Mouse (Mus musculus) liver, embryonic 16.5 days (tissue): ENCODE data around the gene Trabd2b. TPM values are rescaled to one million over a fixed set of nuclear protein-coding genes. Genes with fewer than 3 reads are reported as not detected.

Source experiments
- ATAC-seq: fragments of 200-750 bp; cut with Nextera tagmentation; 2 replicates; pipeline ENCODE4 v1.8.0; 2017; ENCODE audit warnings: low read depth, mild to moderate bottlenecking, moderate number of reproducible peaks, moderate library complexity
- H3K27ac ChIP-seq: fragments of 300-500 bp; sonication (generic); 2 replicates; pipeline ENCODE4 v1.5.1; 2014; ENCODE audit warnings: mild to moderate bottlenecking, low read length
- H3K27me3 ChIP-seq: fragments of 300-500 bp; sonication (generic); 2 replicates; pipeline ENCODE4 v1.6.1; 2014; ENCODE audit warnings: low read depth, low read length, mixed read lengths; ENCODE audit not compliant: control insufficient read depth, insufficient read depth
- H3K36me3 ChIP-seq: fragments of 300-500 bp; sonication (generic); 2 replicates; pipeline ENCODE4 v1.6.1; 2014; ENCODE audit warnings: mild to moderate bottlenecking; ENCODE audit not compliant: control insufficient read depth, insufficient read depth
- H3K4me1 ChIP-seq: fragments of 300-500 bp; sonication (generic); 2 replicates; pipeline ENCODE4 v1.6.1; 2014; ENCODE audit warnings: low read depth, low read length, mixed read lengths; ENCODE audit not compliant: control insufficient read depth
- H3K4me2 ChIP-seq: fragments of 300-500 bp; sonication (generic); 2 replicates; pipeline ENCODE4 v1.6.1; 2014; ENCODE audit warnings: low read depth, low read length, mixed read lengths
- H3K4me3 ChIP-seq: fragments of 300-500 bp; sonication (generic); 2 replicates; pipeline ENCODE4 v1.5.1; 2014; ENCODE audit warnings: low read depth, mild to moderate bottlenecking, low read length
- H3K9ac ChIP-seq: fragments of 300-500 bp; sonication (generic); 2 replicates; pipeline ENCODE4 v1.6.1; 2014; ENCODE audit warnings: low read depth, low read length
- H3K9me3 ChIP-seq: fragments of 300-500 bp; sonication (generic); replicated peaks from 2 replicates; pipeline ENCODE4 v1.6.1; 2016; ENCODE audit warnings: low read length; ENCODE audit not compliant: control insufficient read depth
- WGBS: fragments of 180-500 bp; shearing (Covaris S2); extraction: QIAGEN DNeasy Blood & Tissue Kit; methylation state at CpG from one replicate; pipeline ENCODE4 v1.1.7; 2014; ENCODE audit not compliant: insufficient replicate concordance; 5-methylcytosine and 5-hydroxymethylcytosine counted together
- polyA plus RNA-seq: library from polyadenylated mRNA; unstranded; fragments of >200 nt; fragmentation: Nextera tagmentation; extraction: Ambion mirVana; gene quantifications from 2 replicates; pipeline ENCODE4 v1.2.1, GENCODE M21; 2015

Trabd2b gene
- polyA plus RNA-seq, 1 experiment from 2014 or later, result 0.12 TPM

- Histone ChIP-seq H3K27me3 (no peaks in the 10 kb centered on the region), H3K27ac (no peak overlapping the region), H3K36me3 (no peaks in the 10 kb centered on the region), H3K4me2 (no peak overlapping the region), H3K9me3 (no peaks in the 10 kb centered on the region), H3K4me1 (no peaks in the 10 kb centered on the region), H3K4me3 (no peak overlapping the region), H3K9ac (no peak overlapping the region)
- 68% methylated on average over 2 of the region's 2 CpGs for WGBS
- no peak for ATAC-seq
Observed at GRCm38 (mm10) chr4:114369591-114369990, 36.9 kb upstream of the Trabd2b start.

DNA sequence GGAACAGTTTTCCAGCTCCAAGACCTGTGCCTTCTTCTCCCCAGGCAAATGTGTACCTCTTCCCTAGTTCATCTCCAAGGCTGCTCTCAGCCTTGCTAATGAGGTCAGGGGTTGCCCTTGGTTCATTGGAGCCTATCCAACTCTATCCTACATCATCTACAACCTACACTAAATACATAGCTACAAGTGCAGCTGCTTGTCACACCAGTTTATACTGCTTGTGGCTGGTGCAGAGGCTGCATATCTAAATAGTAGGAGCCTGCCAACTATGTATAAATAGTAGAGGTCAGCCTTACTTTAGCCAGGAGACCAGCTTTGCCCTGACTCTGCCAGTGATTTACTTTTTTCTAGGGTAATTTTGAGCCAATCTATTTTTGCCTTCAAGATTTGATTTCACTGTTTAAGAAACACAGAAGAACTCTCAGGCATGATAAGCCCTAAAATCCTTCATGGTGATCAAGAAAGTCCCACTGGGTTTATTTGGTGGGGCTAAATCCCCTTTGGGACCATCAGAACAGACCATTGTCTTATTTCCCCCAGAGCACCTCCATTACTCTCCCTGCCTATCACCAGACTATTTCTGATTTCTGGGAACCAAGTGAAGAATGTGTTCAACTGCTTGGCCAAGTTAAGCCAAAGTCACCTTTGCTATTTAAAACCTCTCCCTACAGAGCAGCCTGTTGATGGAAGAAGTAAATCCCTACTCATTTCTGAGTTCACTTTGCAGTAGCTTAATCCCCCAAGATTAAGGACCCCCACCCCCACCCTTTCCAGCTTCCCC, 35.4 kb upstream of the Trabd2b start:
- Histone ChIP-seq H3K4me3 (no peak overlapping the region), H3K9me3 (no peaks in the 10 kb centered on the region), H3K4me2 (no peak overlapping the region), H3K4me1 (no peaks in the 10 kb centered on the region), H3K9ac (no peak overlapping the region), H3K27me3 (no peaks in the 10 kb centered on the region), H3K27ac (no peak overlapping the region), H3K36me3 (no peaks in the 10 kb centered on the region)
- ATAC-seq, result no peak

DNA sequence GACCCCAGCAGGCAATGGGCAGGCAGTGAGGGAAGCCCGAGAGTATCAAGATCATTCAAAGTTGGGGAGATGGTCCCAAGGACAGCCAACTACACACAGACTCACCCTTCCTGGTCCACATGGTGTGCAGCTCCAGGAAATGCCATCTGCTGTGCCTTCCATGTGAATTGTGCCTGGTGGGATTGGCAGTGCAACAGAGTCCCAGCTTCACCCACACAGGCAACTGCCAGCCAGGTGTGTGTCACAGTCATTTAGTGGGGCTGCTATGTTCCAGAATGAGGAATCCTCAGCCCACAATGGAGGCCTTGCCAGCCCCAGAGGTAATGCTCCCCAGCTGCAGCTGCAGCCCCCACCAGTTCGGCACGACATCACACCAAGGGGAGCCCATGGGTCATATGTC, 33.8 kb upstream of the Trabd2b start:
- Histone ChIP-seq H3K4me3 (no peak overlapping the region), H3K27ac (no peak overlapping the region), H3K36me3 (no peaks in the 10 kb centered on the region), H3K4me2 (no peak overlapping the region), H3K9me3 (no peaks in the 10 kb centered on the region), H3K4me1 (no peaks in the 10 kb centered on the region), H3K9ac (no peak overlapping the region), H3K27me3 (no peaks in the 10 kb centered on the region)
- no peak for ATAC-seq
- 71% methylated on average over 3 of the region's 3 CpGs for WGBS

DNA sequence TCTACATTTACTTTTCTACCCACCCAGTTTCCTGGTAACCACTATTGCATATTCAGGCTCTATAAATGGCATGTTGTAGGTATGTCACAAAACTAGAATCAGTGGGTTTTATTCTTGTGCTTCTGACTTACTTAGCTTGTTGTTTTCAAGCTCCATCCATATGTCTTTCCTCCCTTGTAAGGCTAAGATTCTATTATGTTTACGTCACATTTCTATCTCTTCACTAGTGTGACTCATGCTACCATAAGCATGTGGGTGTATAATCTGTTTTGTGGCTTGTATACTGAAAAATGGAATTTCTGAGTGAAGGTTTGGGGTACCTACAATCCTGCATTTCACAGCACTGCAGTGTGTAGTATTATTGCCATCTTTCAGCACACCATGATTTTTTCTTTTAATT, 32.2 kb upstream of the Trabd2b start:
- Histone ChIP-seq H3K9me3 (no peaks in the 10 kb centered on the region), H3K9ac (no peak overlapping the region), H3K27ac (no peak overlapping the region), H3K4me2 (no peak overlapping the region), H3K4me1 (no peaks in the 10 kb centered on the region), H3K36me3 (no peaks in the 10 kb centered on the region), H3K4me3 (no peak overlapping the region), H3K27me3 (no peaks in the 10 kb centered on the region)
- no peak for ATAC-seq
- WGBS, result 73% methylated on average over 1 of the region's 1 CpGs

DNA sequence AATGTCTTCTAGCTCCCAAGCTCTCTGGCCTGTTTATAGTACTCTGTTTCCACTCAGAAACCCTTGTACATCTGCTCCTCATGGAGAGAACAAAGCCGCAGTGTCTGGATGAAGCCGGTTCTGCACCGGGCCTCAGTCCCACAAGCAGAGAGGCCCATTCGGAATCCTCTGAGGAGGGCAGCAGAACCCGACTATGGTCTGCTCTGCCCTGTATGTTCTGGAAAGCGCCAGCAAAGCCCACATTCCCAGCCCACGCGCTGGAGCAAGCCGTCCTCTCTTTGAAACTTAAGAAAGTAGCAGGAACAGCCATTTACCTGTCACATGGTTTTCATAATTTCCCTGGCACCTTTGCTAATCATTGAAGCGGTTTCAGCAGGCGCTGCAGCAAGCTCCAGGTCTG, 29.0 kb upstream of the Trabd2b start:
- H3K4me1 ChIP-seq, result no peaks in the 10 kb centered on the region
- H3K36me3 ChIP-seq, result no peaks in the 10 kb centered on the region
- H3K4me3 ChIP-seq, result no peak overlapping the region
- no peaks in the 10 kb centered on the region for H3K27me3 ChIP-seq
- 66% methylated on average over 11 of the region's 11 CpGs for WGBS
- no peak overlapping the region for H3K9ac ChIP-seq
- ATAC-seq, result no peak
- no peak overlapping the region for H3K27ac ChIP-seq
- no peaks in the 10 kb centered on the region for H3K9me3 ChIP-seq
- H3K4me2 ChIP-seq, result no peak overlapping the region

DNA sequence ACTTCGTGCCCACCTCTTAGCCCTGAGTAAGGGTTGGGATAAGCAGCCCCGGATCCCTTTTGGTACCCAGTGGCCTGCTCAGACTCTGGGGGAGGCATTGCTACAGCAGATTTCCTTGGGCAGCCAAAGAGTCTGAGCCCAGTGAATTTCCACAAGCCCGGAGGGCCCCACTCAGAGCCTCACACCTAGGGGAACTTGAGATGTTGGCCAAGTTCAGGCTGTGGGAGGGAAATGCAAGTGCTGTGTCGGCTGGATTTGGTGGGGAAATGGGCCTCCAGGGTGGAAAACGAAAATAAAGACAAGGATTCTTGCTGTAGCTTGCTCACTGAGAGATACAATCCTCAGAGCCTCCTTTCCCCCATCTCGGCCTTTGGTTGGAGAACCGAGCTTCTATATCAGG, 28.0 kb upstream of the Trabd2b start:
- no peak overlapping the region for H3K4me3 ChIP-seq
- H3K27me3 ChIP-seq, result no peaks in the 10 kb centered on the region
- no peak overlapping the region for H3K27ac ChIP-seq
- no peak for ATAC-seq
- 50% methylated on average over 7 of the region's 7 CpGs for WGBS
- no peak overlapping the region for H3K4me2 ChIP-seq
- no peaks in the 10 kb centered on the region for H3K36me3 ChIP-seq
- H3K9ac ChIP-seq, result no peak overlapping the region
- no peaks in the 10 kb centered on the region for H3K4me1 ChIP-seq
- no peaks in the 10 kb centered on the region for H3K9me3 ChIP-seq

DNA sequence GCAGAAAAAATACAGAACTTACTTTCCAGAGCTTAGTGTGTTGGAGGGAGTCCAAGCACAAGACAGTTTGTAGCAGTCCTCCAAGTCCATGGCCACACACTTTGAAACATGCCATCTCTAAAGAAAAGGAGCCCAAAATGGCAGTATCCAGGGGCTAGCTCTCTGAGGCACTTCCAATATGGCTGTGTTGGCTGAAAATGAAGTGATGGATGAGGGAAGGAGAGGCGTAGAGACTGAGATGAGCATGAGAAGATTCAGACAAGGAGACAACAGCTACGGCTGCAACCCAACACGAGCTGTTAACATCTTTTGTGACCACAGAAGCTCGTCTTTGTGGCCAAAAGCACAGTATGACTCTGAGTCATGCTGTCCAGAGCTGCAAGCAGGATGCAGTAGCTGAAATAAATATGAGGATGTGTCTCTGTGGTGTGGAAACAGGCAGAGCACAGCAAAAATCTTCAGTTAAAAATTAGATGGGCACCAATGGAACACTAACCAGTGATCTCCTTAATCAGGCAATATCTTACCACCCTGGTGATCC, 27.0 kb upstream of the Trabd2b start:
- 54% methylated on average over 4 of the region's 4 CpGs for WGBS
- Histone ChIP-seq H3K9ac (no peak overlapping the region), H3K9me3 (no peaks in the 10 kb centered on the region), H3K4me1 (no peaks in the 10 kb centered on the region), H3K27me3 (no peaks in the 10 kb centered on the region), H3K4me2 (no peak overlapping the region), H3K27ac (no peak overlapping the region), H3K36me3 (no peaks in the 10 kb centered on the region), H3K4me3 (no peak overlapping the region)
- ATAC-seq, result no peak

- ATAC-seq, result no peak
- H3K4me1 ChIP-seq, result no peaks in the 10 kb centered on the region
- no peaks in the 10 kb centered on the region for H3K27me3 ChIP-seq
- H3K27ac ChIP-seq, result no peak overlapping the region
- no peak overlapping the region for H3K9ac ChIP-seq
- no peak overlapping the region for H3K4me3 ChIP-seq
- H3K36me3 ChIP-seq, result no peaks in the 10 kb centered on the region
- H3K9me3 ChIP-seq, result no peaks in the 10 kb centered on the region
- no peak overlapping the region for H3K4me2 ChIP-seq
- 11% methylated on average over 1 of the region's 1 CpGs for WGBS
Observed at GRCm38 (mm10) chr4:114382627-114383026, 23.9 kb upstream of the Trabd2b start.

DNA sequence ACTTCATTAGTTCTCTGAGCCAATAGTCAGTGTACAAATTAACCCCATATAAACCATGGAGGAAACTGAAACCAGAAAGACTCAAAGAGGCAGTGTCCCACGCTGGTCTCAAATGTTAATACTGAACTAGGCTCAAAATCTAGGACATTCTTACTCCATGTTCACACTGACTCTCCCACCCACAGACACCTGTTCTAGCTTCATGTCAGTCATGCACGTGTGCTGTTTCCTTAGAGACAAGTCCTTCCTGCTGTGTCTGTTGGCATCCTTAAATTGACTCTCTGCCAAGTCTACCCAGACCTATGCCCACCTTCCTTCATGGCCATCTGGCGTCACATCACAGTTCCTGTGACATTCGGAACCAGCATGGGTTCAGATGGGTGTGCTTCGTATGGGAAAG, 21.3 kb upstream of the Trabd2b start:
- Histone ChIP-seq H3K9ac (no peak overlapping the region), H3K4me2 (no peak overlapping the region), H3K4me1 (no peaks in the 10 kb centered on the region), H3K9me3 (no peaks in the 10 kb centered on the region), H3K27me3 (no peaks in the 10 kb centered on the region), H3K4me3 (no peak overlapping the region), H3K36me3 (no peaks in the 10 kb centered on the region), H3K27ac (no peak overlapping the region)
- no peak for ATAC-seq
- 60% methylated on average over 5 of the region's 5 CpGs for WGBS
